Mouse (Mus musculus) bone marrow macrophage, adult 2 months (primary cell): Measurements from ENCODE around the gene Rpusd3.

Source experiments
- CTCF ChIP-seq: IDR thresholded peaks from 2 replicates; pipeline ENCODE4 v1.5.1; 2012; ENCODE audit warnings: low read depth, mild to moderate bottlenecking, low read length, moderate library complexity
- POLR2A ChIP-seq: IDR thresholded peaks from 2 replicates; pipeline ENCODE4 v1.6.1; 2012; ENCODE audit warnings: mild to moderate bottlenecking, low read depth, low read length, borderline replicate concordance

GRCm38 (mm10) chr6:113392387-113393071 lies 26.6 kb downstream of the Rpusd3 start:
- TF ChIP-seq POLR2A = no peak
- TF ChIP-seq CTCF = no peak
